Mouse (Mus musculus) MEL (cell line): ENCODE data around the gene Klf2. TPM values are rescaled to one million over a fixed set of nuclear protein-coding genes. Genes with fewer than 3 reads are reported as not detected.

ENCODE experiments used
- DNase-seq: peaks from one replicate; pipeline ENCODE4 v3.0.0; 2011; ENCODE audit warnings: low read depth, low spot score
- H3K27ac ChIP-seq: 2 replicates; pipeline ENCODE4 v1.5.1; 2012; ENCODE audit warnings: low read depth, mild to moderate bottlenecking, control low read depth, low read length, moderate library complexity; ENCODE audit not compliant: control insufficient read depth
- H3K27me3 ChIP-seq, 2 experiments: fragments of 150-350 bp in 1 of 2; sonication (generic) in 1 of 2; 2 replicates each; pipeline ENCODE4 v1.6.1; 2012; ENCODE audit warnings: low read length in 2 of 2, mild to moderate bottlenecking in 2 of 2, improper control_type of control experiment in 1 of 2, moderate library complexity in 1 of 2; ENCODE audit not compliant: insufficient read depth in 2 of 2, control insufficient read depth in 1 of 2
- H3K36me3 ChIP-seq, 2 experiments: 2 replicates each; pipeline ENCODE4 v1.6.1; 2012 to 2014; ENCODE audit warnings: low read length in 2 of 2, improper control_type of control experiment in 1 of 2, inconsistent platforms in 1 of 2, mild to moderate bottlenecking in 1 of 2; ENCODE audit not compliant: insufficient read depth in 2 of 2, control insufficient read depth in 1 of 2
- H3K4me1 ChIP-seq, 2 experiments: fragments of 150-350 bp in 1 of 2; sonication (generic) in 1 of 2; 2 replicates each; pipeline ENCODE4 v1.6.1; 2012; ENCODE audit warnings: low read length in 2 of 2, improper control_type of control experiment in 1 of 2, mild to moderate bottlenecking in 1 of 2; ENCODE audit not compliant: insufficient read depth in 2 of 2, control insufficient read depth in 1 of 2
- H3K4me3 ChIP-seq, 2 experiments: fragments of 150-350 bp in 1 of 2; sonication (generic) in 1 of 2; 2 replicates each; pipeline ENCODE4 v1.5.1; 2012; ENCODE audit warnings: low read depth in 2 of 2, low read length in 2 of 2, mild to moderate bottlenecking in 2 of 2, moderate library complexity in 2 of 2, control low read depth in 1 of 2, improper control_type of control experiment in 1 of 2; ENCODE audit not compliant: control insufficient read depth in 1 of 2, insufficient read depth in 1 of 2
- H3K79me2 ChIP-seq: 2 replicates; pipeline ENCODE4 v1.6.1; 2012; ENCODE audit warnings: mild to moderate bottlenecking, low read length, moderate library complexity; ENCODE audit not compliant: control insufficient read depth, poor library complexity, insufficient read depth
- H3K9ac ChIP-seq: 2 replicates; pipeline ENCODE4 v1.6.1; 2012; ENCODE audit warnings: low read depth, mild to moderate bottlenecking, control low read depth, low read length, moderate library complexity; ENCODE audit not compliant: control insufficient read depth, poor library complexity, severe bottlenecking
- H3K9me3 ChIP-seq: fragments of 150-350 bp; sonication (generic); replicated peaks from 2 replicates; pipeline ENCODE4 v1.6.1; 2012; ENCODE audit warnings: mild to moderate bottlenecking, low read length, improper control_type of control experiment, moderate library complexity; ENCODE audit not compliant: insufficient read depth
- E2F4 ChIP-seq: IDR thresholded peaks from 2 replicates; pipeline ENCODE4 v1.6.1; 2011; ENCODE audit warnings: low read depth, low read length, improper control_type of control experiment, borderline replicate concordance
- ELF1 ChIP-seq: IDR thresholded peaks from 2 replicates; pipeline ENCODE4 v1.6.1; 2014; ENCODE audit warnings: low read depth, mild to moderate bottlenecking, inconsistent platforms, low read length, improper control_type of control experiment, moderate library complexity
- GATA1 ChIP-seq: IDR thresholded peaks from 2 replicates; pipeline ENCODE4 v1.6.1; 2011; ENCODE audit warnings: low read depth, low read length, improper control_type of control experiment
- HCFC1 ChIP-seq: IDR thresholded peaks from 2 replicates; pipeline ENCODE4 v1.6.1; 2012; ENCODE audit warnings: low read depth, mild to moderate bottlenecking, inconsistent platforms, low read length, improper control_type of control experiment, moderate library complexity
- MAX ChIP-seq: IDR thresholded peaks from 2 replicates; pipeline ENCODE4 v1.6.1; 2011; ENCODE audit warnings: low read length, improper control_type of control experiment
- MAZ ChIP-seq: IDR thresholded peaks from 2 replicates; pipeline ENCODE4 v1.6.1; 2012; ENCODE audit warnings: low read depth, mild to moderate bottlenecking, inconsistent platforms, low read length, improper control_type of control experiment
- MEF2A ChIP-seq: IDR thresholded peaks from 2 replicates; pipeline ENCODE4 v1.6.1; 2014; ENCODE audit warnings: low read depth, mild to moderate bottlenecking, inconsistent platforms, low read length, improper control_type of control experiment; ENCODE audit not compliant: poor library complexity, insufficient replicate concordance, severe bottlenecking; ENCODE audit errors: extremely low read depth
- MXI1 ChIP-seq: IDR thresholded peaks from 2 replicates; pipeline ENCODE4 v1.6.1; 2011; ENCODE audit warnings: mild to moderate bottlenecking, low read depth, low read length, improper control_type of control experiment
- MYB ChIP-seq: IDR thresholded peaks from 2 replicates; pipeline ENCODE4 v1.6.1; 2011; ENCODE audit warnings: mild to moderate bottlenecking, low read depth, low read length, improper control_type of control experiment
- NELFE ChIP-seq: IDR thresholded peaks from 2 replicates; pipeline ENCODE4 v1.6.1; 2011; ENCODE audit warnings: low read depth, low read length, improper control_type of control experiment
- NRF1 ChIP-seq: IDR thresholded peaks from 2 replicates; pipeline ENCODE4 v1.6.1; 2014; ENCODE audit warnings: low read depth, mild to moderate bottlenecking, inconsistent platforms, low read length, improper control_type of control experiment, moderate library complexity; ENCODE audit not compliant: poor library complexity, insufficient read depth, severe bottlenecking
- POLR2A ChIP-seq, 2 experiments: IDR thresholded peaks; 2 replicates each; pipeline ENCODE4 v1.6.1; 2011 to 2012; ENCODE audit warnings: low read length in 2 of 2, mild to moderate bottlenecking in 2 of 2, control low read depth in 1 of 2, improper control_type of control experiment in 1 of 2, low read depth in 1 of 2, moderate library complexity in 1 of 2; ENCODE audit not compliant: control insufficient read depth in 1 of 2, insufficient read depth in 1 of 2, poor library complexity in 1 of 2
- POLR2AphosphoS2 ChIP-seq: IDR thresholded peaks from 2 replicates; pipeline ENCODE4 v1.6.1; 2011; ENCODE audit warnings: low read length, improper control_type of control experiment
- POLR2AphosphoS5 ChIP-seq: IDR thresholded peaks from 2 replicates; pipeline ENCODE4 v1.6.1; 2012; ENCODE audit warnings: low read depth, borderline replicate concordance, mild to moderate bottlenecking, inconsistent platforms, low read length, moderate library complexity, mixed read lengths
- RAD21 ChIP-seq: IDR thresholded peaks from 2 replicates; pipeline ENCODE4 v1.6.1; 2011; ENCODE audit warnings: mild to moderate bottlenecking, low read depth, low read length, improper control_type of control experiment
- TAL1 ChIP-seq: IDR thresholded peaks from 2 replicates; pipeline ENCODE4 v1.6.1; 2012; ENCODE audit warnings: mild to moderate bottlenecking, inconsistent platforms, low read length, moderate library complexity, mixed read lengths
- TBP ChIP-seq: IDR thresholded peaks from 2 replicates; pipeline ENCODE4 v1.8.0; 2011; ENCODE audit warnings: low read depth, low read length, improper control_type of control experiment
- TCF12 ChIP-seq: IDR thresholded peaks from 2 replicates; pipeline ENCODE4 v1.6.1; 2014; ENCODE audit warnings: low read depth, mild to moderate bottlenecking, inconsistent platforms, low read length, improper control_type of control experiment, moderate library complexity
- UBTF ChIP-seq: IDR thresholded peaks from 2 replicates; pipeline ENCODE4 v1.6.1; 2012; ENCODE audit warnings: low read depth, mild to moderate bottlenecking, inconsistent platforms, low read length, improper control_type of control experiment, moderate library complexity, borderline replicate concordance; ENCODE audit not compliant: insufficient read depth
- USF1 ChIP-seq: IDR thresholded peaks from 2 replicates; pipeline ENCODE4 v1.6.1; 2014; ENCODE audit warnings: low read depth, mild to moderate bottlenecking, inconsistent platforms, low read length, improper control_type of control experiment, moderate library complexity
- USF2 ChIP-seq, 2 experiments: IDR thresholded peaks; 2 replicates each; pipeline ENCODE4 v1.6.1; 2011 to 2012; ENCODE audit warnings: improper control_type of control experiment in 2 of 2, low read length in 2 of 2, borderline replicate concordance in 1 of 2, inconsistent platforms in 1 of 2, low read depth in 1 of 2, mild to moderate bottlenecking in 1 of 2; ENCODE audit not compliant: insufficient read depth in 1 of 2
- ZC3H11A ChIP-seq: IDR thresholded peaks from 2 replicates; pipeline ENCODE4 v1.6.1; 2012; ENCODE audit warnings: low read depth, mild to moderate bottlenecking, inconsistent platforms, low read length, improper control_type of control experiment
- ZKSCAN1 ChIP-seq: IDR thresholded peaks from 2 replicates; pipeline ENCODE4 v1.6.1; 2012; ENCODE audit warnings: low read depth, mild to moderate bottlenecking, inconsistent platforms, low read length, improper control_type of control experiment, moderate library complexity
- ZNF384 ChIP-seq: IDR thresholded peaks from 2 replicates; pipeline ENCODE4 v1.6.1; 2012; ENCODE audit warnings: low read depth, mild to moderate bottlenecking, inconsistent platforms, low read length, improper control_type of control experiment
- polyA plus RNA-seq, 2 experiments: library from polyadenylated mRNA; stranded (reverse) in 1 of 2; unstranded in 1 of 2; fragments of >175 nt in 1 of 2; fragments of >200 nt in 1 of 2; gene quantifications; 2 replicates each; pipeline versions ENCODE4 v1.2.1 to v1.2.4; 2012; ENCODE audit warnings: low replicate concordance in 2 of 2, low read depth in 1 of 2; ENCODE audit not compliant: insufficient read length in 2 of 2, insufficient read depth in 1 of 2, missing spikeins in 1 of 2
- total RNA-seq: library from RNA; depleted of rRNA; stranded (reverse); fragments of 300-350 nt; gene quantifications from 2 replicates; pipeline ENCODE4 v1.2.3, GENCODE M21; 2012

Gene Klf2
- total and polyA plus RNA-seq, 3 experiments: not detected

- TF ChIP-seq NELFE: no peak; the same call in 1 of the 2 replicates
- peak; percentile 55; the same call in 1 of the 2 replicates for TF ChIP-seq MXI1
Measured at GRCm38 (mm10) chr8:72295125-72295524, 23.7 kb upstream of the Klf2 start (continued).

GRCm38 (mm10) chr8:72295679-72296078, 23.2 kb upstream of the Klf2 start:
- DNase-seq: peak; percentile 55
- Histone ChIP-seq H3K79me2 (no peaks in the 10 kb centered on the region), H3K36me3 (peaks cover 0 to 7% of the 10 kb centered on the region in 2 experiments; a peak in 2 of 4 replicates), H3K4me3 (peak overlapping the region; percentile 25 to 26; a peak in 3 of 4 replicates), H3K4me1 (peaks cover 4 to 7% of the 10 kb centered on the region in 2 experiments), H3K9ac (peak overlapping the region; percentile 42), H3K9me3 (no peaks in the 10 kb centered on the region), H3K27ac (peak overlapping the region; percentile 52), H3K27me3 (0 out of 4 replicates have a peak, but pooled peaks cover 0 to 1% of the 10 kb centered on the region in 2 experiments)
- no peak for TF ChIP-seq RAD21
- no peak for TF ChIP-seq NRF1
- no peak for TF ChIP-seq MXI1
- TF ChIP-seq TCF12: no peak
- TF ChIP-seq MEF2A: no peak
- TF ChIP-seq MYB: no peak
- TF ChIP-seq ZC3H11A: no peak
- no peak for TF ChIP-seq UBTF
- no peak for TF ChIP-seq GATA1
- TF ChIP-seq MAZ: no peak
- TF ChIP-seq POLR2AphosphoS5: no peak
- TF ChIP-seq E2F4: no peak
- TF ChIP-seq POLR2A (IDR thresholded peaks at IDR 0.05; ENCODE audit: control insufficient read depth in 1 of 2, insufficient read depth in 1 of 2, low read depth in 1 of 2, low read length in 2 of 2, poor library complexity in 1 of 2): no peak
- TF ChIP-seq, all 39 proteins: peak for 0

GRCm38 (mm10) chr8:72296561-72296960, 22.3 kb upstream of the Klf2 start:
- H3K27me3 ChIP-seq: 0 out of 4 replicates have a peak, but pooled peaks cover 0 to 1% of the 10 kb centered on the region in 2 experiments
- no peak overlapping the region for H3K4me3 ChIP-seq
- peaks cover 4 to 7% of the 10 kb centered on the region in 2 experiments for H3K4me1 ChIP-seq
- no peak overlapping the region for H3K9ac ChIP-seq
- TF ChIP-seq USF2 (IDR thresholded peaks at IDR 0.05; ENCODE audit: borderline replicate concordance in 1 of 2, insufficient read depth in 1 of 2, low read depth in 1 of 2, low read length in 2 of 2) (no peak), POLR2AphosphoS2 (no peak), HCFC1 (no peak), ELF1 (no peak), POLR2AphosphoS5 (no peak), E2F4 (no peak), NRF1 (no peak), MXI1 (no peak), UBTF (no peak), USF1 (no peak), ZKSCAN1 (no peak), MAX (no peak), ZC3H11A (no peak), ZNF384 (no peak), TAL1 (no peak), GATA1 (no peak), TBP (no peak)
- H3K79me2 ChIP-seq: no peaks in the 10 kb centered on the region
- H3K9me3 ChIP-seq: no peaks in the 10 kb centered on the region
- DNase-seq: no peak
- peaks cover 0 to 7% of the 10 kb centered on the region in 2 experiments; a peak in 2 of 4 replicates for H3K36me3 ChIP-seq
- H3K27ac ChIP-seq: no peak overlapping the region
